Mouse (Mus musculus): Measurements from ENCODE around the gene Gng7. TPM values are rescaled to one million over a fixed set of nuclear protein-coding genes. Genes with fewer than 3 reads are reported as not detected.
"Not testable (repeated sequence)": the region's sequence is repeated elsewhere in the genome, so short reads cannot be mapped to it uniquely, and the experiment has no call there.

Gng7 gene
- polyA plus RNA-seq, 1 experiment from 2014 or later: 5.6 TPM

DNA sequence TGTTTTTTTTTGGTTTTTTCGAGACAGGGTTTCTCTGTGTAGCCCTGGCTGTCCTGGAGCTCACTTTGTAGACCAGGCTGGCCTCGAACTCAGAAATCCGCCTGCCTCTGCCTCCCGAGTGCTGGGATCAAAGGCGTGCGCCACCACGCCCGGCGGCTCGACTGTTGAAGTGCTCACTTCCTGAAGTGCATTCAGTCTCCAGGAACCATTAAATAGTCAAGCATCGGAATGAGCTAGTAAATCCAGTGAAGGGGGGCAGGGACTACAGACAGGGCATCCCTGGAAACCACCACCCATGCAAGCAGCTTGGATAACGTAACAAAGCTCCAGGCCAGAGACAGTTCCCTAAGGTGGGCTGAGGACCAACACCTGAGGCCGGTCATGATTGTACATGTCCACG is 30.5 kb upstream of the Gng7 start:
- not testable (repeated sequence) for H3K9me3 ChIP-seq (replicated peaks); H3K4me3 ChIP-seq (replicated peaks); ATAC-seq (replicated peaks; ENCODE audit: low FRiP score); H3K27ac ChIP-seq; H3K27me3 ChIP-seq; H3K4me1 ChIP-seq; H3K4me2 ChIP-seq; H3K9ac ChIP-seq
- peaks cover 79% of the 10 kb centered on the region for H3K36me3 ChIP-seq
- 91% methylated on average over 14 of the region's 14 CpGs for WGBS

DNA sequence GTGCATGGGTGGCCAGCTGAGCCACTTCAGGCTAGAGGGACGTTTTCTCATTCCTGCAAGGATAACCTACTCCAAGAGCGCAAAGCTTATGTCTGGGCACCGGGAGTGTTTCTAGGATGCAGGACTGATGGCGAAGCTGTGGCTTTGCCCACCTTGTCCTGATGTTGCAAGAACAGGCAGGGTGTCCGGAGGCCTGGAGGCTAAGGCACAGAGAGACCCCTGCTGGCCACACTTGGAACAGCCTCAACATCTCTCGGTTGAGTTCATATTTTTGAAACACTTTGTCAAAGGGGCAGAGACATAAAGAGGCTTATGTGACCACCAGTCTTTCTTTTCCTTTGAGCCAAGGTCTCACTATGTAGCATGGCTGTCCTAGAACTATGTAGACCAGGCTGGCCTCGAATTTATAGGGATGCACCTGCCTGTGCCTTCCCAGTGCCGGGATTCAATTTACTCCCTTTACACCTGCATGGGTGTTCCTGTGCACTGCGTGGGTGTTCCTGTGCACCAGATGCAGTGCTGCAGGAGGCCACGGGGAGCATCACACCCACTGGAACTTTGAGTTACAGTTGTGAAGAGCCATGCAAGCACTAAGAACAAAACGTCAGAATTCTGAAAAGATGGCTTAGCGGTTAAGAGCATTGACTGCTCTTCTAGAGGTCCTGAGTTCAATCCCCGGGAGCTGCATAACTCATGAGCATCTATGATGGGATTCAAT is 26.9 kb upstream of the Gng7 start:
- Histone ChIP-seq H3K9ac (no peak overlapping the region), H3K27me3 (no peaks in the 10 kb centered on the region), H3K9me3 (replicated peaks) (no peaks in the 10 kb centered on the region), H3K4me1 (peaks cover 6% of the 10 kb centered on the region; the same call in 1 of the 2 replicates), H3K36me3 (peaks cover 43% of the 10 kb centered on the region), H3K4me2 (no peak overlapping the region), H3K27ac (no peak overlapping the region), H3K4me3 (replicated peaks) (no peak overlapping the region)
- 33% methylated on average over 13 of the region's 13 CpGs for WGBS
- no peak for ATAC-seq (replicated peaks; ENCODE audit: low FRiP score)

DNA sequence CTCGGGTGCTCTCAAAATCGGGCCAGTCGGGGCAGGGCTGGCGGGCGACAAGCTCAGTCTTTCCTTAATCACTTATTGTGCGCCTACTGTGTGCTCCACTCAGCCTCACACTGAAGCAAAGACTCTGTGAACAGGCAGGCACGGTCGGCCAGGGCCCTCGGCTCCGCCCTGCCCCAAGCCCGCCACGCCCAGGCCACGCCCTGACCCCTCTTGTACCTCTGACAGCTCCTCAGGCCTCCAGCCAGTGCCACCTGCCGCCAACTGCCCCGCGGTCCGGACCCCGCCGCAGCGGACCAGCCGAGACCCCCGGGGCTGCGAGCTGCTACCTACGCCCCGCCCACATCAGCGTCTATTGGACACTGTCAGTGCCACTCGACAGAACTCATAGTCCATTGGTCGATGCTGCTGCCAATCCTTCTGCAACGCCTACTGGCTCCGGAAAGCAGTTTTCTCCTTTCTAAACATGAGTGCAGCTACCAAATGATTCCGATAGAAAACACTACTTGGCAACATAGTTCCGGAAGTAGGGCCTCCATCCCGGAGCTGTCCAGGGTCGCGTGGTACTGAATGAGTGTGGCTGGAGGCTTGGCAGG is 22.3 kb upstream of the Gng7 start, which contains the start of gene Slc39a3:
Gene Slc39a3 (minus strand): TSS at position 439 of the 593 bp plus-strand sequence.
- H3K9me3 ChIP-seq (replicated peaks): no peaks in the 10 kb centered on the region
- peak within 1 kb of the TSS; percentile 72 for H3K4me2 ChIP-seq
- peaks cover 6% of the 10 kb centered on the region; the same call in 1 of the 2 replicates for H3K4me1 ChIP-seq
- no peaks in the 10 kb centered on the region for H3K27me3 ChIP-seq
- peak; percentile 99 for ATAC-seq (replicated peaks; ENCODE audit: low FRiP score)
- peak within 1 kb of the TSS; percentile 83 for H3K4me3 ChIP-seq (replicated peaks)
- peak within 1 kb of the TSS; percentile 66; the same call in 1 of the 2 replicates for H3K27ac ChIP-seq
- H3K9ac ChIP-seq: peak within 1 kb of the TSS; percentile 69
- peaks cover 12% of the 10 kb centered on the region; the same call in 1 of the 2 replicates for H3K36me3 ChIP-seq
- WGBS: 1% methylated on average over 35 of the region's 35 CpGs

DNA sequence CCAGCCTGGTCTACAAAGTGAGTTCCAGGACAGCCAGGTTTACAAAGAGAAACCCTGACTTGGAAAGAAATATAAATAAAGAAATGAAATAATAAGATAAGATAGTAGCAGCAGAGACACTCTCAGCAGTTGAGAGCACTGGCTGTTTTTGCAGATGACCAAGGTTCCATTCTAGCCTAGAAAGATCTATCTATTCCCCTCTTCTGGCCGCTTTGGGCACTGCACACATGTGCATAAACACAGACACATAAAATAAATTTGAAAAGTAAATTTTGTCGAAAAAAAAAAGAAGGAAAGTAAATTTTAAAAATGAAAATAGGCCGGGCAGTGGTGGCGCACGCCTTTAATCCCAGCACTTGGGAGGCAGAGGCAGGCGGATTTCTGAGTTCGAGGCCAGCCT is 21.5 kb upstream of the Gng7 start:
- Histone ChIP-seq H3K4me3 (replicated peaks) (no peak overlapping the region), H3K9me3 (replicated peaks) (no peaks in the 10 kb centered on the region), H3K27me3 (no peaks in the 10 kb centered on the region), H3K9ac (no peak overlapping the region), H3K4me2 (peak overlapping the region; percentile 72; the same call in 1 of the 2 replicates), H3K36me3 (peaks cover 16% of the 10 kb centered on the region), H3K27ac (no peak overlapping the region), H3K4me1 (peaks cover 5% of the 10 kb centered on the region; the same call in 1 of the 2 replicates)
- no peak for ATAC-seq (replicated peaks; ENCODE audit: low FRiP score)
- 79% methylated on average over 7 of the region's 7 CpGs for WGBS

DNA sequence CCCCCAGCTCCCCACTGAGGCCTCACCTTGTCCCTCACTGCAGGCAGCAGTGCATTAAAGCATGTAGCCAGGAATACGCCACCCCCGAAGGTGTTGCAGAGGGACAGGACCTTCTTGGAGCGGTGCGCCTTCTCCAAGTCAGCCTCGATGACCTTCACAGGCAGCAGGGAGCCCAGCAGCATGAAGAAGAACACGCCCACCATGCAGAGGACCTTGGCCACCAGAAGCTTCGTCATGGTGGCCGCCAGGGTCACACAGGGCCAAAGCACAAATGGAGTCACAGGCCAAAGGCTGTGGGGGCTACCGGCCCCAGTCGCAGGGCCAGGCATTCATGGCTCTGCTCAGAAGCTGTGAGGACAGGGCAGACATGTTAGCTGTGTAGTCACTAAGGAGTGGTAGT is 18.8 kb upstream of the Gng7 start:
- H3K27ac ChIP-seq: no peak overlapping the region
- H3K9me3 ChIP-seq (replicated peaks): no peaks in the 10 kb centered on the region
- H3K4me3 ChIP-seq (replicated peaks): no peak overlapping the region
- 73% methylated on average over 10 of the region's 10 CpGs for WGBS
- ATAC-seq (replicated peaks; ENCODE audit: low FRiP score): no peak
- peaks cover 3% of the 10 kb centered on the region; the same call in 1 of the 2 replicates for H3K4me1 ChIP-seq
- H3K27me3 ChIP-seq: no peaks in the 10 kb centered on the region
- H3K36me3 ChIP-seq: peaks cover 25% of the 10 kb centered on the region
- H3K4me2 ChIP-seq: no peak overlapping the region
- no peak overlapping the region for H3K9ac ChIP-seq

DNA sequence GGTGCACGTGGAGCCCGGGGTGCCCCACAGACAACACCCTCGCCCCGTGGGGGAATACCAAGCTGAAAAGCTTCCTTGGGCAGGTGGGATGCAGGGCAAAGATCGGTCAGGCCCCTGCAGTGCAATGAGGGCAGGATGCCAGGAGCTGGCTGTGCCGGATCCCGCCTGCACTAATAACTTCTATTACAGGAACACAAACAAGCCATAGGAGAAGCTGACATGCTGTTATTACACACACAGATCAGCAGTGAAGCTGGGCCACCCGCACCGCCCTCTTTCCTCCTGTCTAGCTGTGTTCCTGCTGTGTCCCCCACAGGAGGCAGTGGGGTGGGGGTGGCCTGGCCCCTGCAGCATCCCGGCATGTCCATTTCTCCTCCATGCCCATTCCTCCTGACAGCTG is 14.3 kb upstream of the Gng7 start:
- WGBS: 77% methylated on average over 10 of the region's 10 CpGs
- Histone ChIP-seq H3K4me3 (replicated peaks) (no peak overlapping the region), H3K36me3 (peaks cover 25% of the 10 kb centered on the region), H3K9ac (no peak overlapping the region), H3K27ac (no peak overlapping the region), H3K27me3 (peaks cover 22% of the 10 kb centered on the region), H3K4me2 (no peak overlapping the region), H3K4me1 (peaks cover 7% of the 10 kb centered on the region), H3K9me3 (replicated peaks) (no peaks in the 10 kb centered on the region)
- ATAC-seq (replicated peaks; ENCODE audit: low FRiP score): no peak

DNA sequence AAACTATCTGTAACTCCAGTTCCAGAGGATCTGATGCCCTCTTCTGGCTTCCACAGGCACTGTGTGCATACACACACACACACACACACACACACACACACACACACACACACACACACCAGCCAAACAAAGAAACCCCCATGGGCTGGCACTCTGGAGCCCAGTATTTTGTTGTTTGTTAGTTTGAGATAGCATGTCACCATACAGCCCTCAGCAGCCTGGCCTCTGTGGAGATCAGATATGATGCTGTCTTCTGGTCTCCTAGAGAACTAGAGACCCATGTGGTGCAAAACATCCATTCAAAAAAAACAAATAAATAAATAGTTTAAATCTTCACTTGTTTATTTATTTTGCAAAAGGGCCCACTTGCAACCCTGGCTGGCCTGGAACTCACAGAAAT is 13.5 kb upstream of the Gng7 start:
- Histone ChIP-seq H3K9ac (no peak overlapping the region), H3K9me3 (replicated peaks) (no peaks in the 10 kb centered on the region), H3K4me1 (peaks cover 7% of the 10 kb centered on the region), H3K36me3 (peaks cover 24% of the 10 kb centered on the region), H3K27me3 (peaks cover 30% of the 10 kb centered on the region), H3K27ac (no peak overlapping the region), H3K4me3 (replicated peaks) (no peak overlapping the region), H3K4me2 (no peak overlapping the region)
- ATAC-seq (replicated peaks; ENCODE audit: low FRiP score): no peak

DNA sequence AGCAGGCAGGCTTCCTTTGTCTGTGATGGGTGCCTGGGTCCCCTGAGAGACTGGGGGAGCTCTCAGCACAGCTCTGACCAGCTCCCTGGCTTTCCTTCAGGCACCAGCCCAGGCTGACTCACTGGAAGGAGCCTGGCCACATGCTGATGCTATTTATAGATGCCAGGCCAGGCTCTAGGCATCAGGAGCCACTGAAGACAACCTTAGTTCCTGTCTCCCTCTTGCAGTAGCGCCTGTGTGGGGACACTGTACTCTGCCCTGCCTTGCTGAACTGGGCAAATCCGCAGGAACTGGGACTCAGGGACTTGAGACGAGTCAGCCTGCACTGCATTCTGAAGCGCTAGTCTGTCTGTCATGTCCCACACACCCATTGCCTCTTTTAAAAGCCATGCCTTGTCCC is 12.6 kb upstream of the Gng7 start:
- Histone ChIP-seq H3K27me3 (peaks cover 37% of the 10 kb centered on the region), H3K27ac (no peak overlapping the region), H3K9me3 (replicated peaks) (no peaks in the 10 kb centered on the region), H3K4me1 (peaks cover 7% of the 10 kb centered on the region), H3K9ac (no peak overlapping the region), H3K4me2 (no peak overlapping the region), H3K4me3 (replicated peaks) (no peak overlapping the region), H3K36me3 (peaks cover 15% of the 10 kb centered on the region)
- no peak for ATAC-seq (replicated peaks; ENCODE audit: low FRiP score)
- 61% methylated on average over 4 of the region's 4 CpGs for WGBS

DNA sequence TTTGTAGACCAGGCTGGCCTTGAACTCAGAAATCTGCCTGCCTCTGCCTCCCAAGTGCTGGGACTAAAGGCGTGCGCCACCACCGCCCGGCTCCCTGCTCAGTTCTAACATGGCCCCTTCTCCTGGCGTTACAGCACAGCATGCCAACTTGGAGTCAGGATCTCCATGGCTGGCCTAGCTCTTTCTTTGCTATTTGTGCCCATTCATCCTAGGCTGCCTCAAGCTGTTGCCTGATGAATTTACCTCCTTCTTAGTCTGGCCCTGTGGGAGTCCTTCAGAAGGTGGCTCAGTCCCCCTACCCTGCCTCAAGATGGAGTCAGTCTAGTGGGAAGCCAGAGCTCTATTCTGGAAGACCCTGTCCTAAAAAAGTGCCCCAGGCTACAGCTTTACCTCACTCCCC is 12.1 kb upstream of the Gng7 start:
- 91% methylated on average over 5 of the region's 5 CpGs for WGBS
- peaks cover 8% of the 10 kb centered on the region for H3K4me1 ChIP-seq
- peaks cover 42% of the 10 kb centered on the region for H3K27me3 ChIP-seq
- no peak overlapping the region for H3K27ac ChIP-seq
- no peaks in the 10 kb centered on the region for H3K9me3 ChIP-seq (replicated peaks)
- no peak for ATAC-seq (replicated peaks; ENCODE audit: low FRiP score)
- no peak overlapping the region for H3K9ac ChIP-seq
- no peak overlapping the region for H3K4me3 ChIP-seq (replicated peaks)
- H3K4me2 ChIP-seq: no peak overlapping the region
- H3K36me3 ChIP-seq: peaks cover 13% of the 10 kb centered on the region

DNA sequence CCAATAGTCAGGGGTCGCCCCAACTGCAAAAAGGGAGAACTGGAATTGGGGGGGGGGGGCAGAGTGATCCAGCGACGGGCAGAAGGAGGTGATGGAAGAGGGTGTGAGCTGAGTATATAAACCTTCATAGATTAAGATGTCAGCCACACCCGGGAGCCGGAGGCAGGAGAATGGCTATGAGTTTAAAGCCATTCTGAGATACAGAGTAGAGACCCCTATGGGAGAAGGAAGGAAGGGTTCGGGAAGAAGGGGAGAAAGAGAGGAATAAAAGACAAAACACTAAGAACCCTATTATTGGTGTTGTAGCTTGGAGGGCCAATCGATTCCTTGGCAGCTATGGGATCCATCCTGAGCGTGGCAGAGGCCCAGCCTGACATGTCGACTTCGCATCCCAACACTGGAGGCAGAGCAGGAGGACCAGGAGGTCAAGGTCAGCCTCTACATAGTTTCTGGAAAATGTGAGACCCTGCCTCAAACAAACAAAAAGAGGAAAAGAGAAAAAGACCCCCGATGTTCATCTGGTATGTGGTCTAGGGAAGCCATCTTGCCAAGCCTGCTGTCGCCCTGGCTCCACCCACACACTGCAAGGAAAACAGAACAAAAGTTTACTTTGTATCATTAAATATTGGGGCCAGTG is 11.0 kb upstream of the Gng7 start, which contains the start of gene Diras1:
Gene Diras1 (minus strand): TSS at position 24 of the 637 bp plus-strand sequence.
- Histone ChIP-seq H3K27ac (no peak within 1 kb of the TSS), H3K9me3 (replicated peaks) (no peaks in the 10 kb centered on the region), H3K9ac (no peak within 1 kb of the TSS), H3K4me2 (peak within 1 kb of the TSS; percentile 64), H3K36me3 (peaks cover 4% of the 10 kb centered on the region; the same call in 1 of the 2 replicates), H3K27me3 (peaks cover 52% of the 10 kb centered on the region), H3K4me1 (peaks cover 10% of the 10 kb centered on the region), H3K4me3 (replicated peaks) (peak within 1 kb of the TSS; percentile 36)
- no peak for ATAC-seq (replicated peaks; ENCODE audit: low FRiP score)
- WGBS: 43% methylated on average over 12 of the region's 12 CpGs

DNA sequence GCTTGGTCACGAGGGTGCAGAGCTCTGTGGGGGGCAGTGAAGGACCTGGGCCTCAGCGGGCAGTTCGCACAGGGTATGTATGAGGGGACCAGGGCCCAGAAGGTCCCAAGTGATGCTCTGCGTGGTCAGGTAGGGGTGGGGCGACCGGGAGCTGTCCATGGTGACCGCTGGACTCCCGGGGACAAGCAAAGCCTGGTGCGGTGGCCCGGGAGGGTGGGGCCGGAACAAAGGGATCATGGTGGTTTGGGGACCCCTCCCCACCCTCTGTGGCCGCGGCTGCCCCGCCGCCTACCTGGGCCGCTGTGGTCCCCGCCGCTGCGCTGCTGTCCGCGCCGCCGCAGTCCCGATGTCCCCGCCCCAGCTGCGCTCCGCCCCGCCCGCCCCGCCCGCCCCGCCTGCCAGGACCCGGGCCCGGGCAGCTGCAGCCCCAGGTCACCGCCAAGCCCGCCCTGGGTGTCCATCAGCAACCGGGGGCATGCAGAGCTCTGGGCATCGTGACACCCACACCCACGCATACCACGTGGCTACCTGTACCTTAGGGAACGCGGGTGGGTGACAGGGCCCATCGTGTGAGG is 10.4 kb upstream of the Gng7 start:
- H3K9ac ChIP-seq: no peak overlapping the region
- H3K4me2 ChIP-seq: peak overlapping the region; percentile 64
- no peak overlapping the region for H3K27ac ChIP-seq
- peak overlapping the region; percentile 36 for H3K4me3 ChIP-seq (replicated peaks)
- peaks cover 10% of the 10 kb centered on the region for H3K4me1 ChIP-seq
- ATAC-seq (replicated peaks; ENCODE audit: low FRiP score): 0 out of 2 replicates have a peak, but pooled peaks have one; percentile 20
- no peaks in the 10 kb centered on the region for H3K36me3 ChIP-seq
- 5% methylated on average over 28 of the region's 43 CpGs for WGBS
- H3K9me3 ChIP-seq (replicated peaks): no peaks in the 10 kb centered on the region
- peaks cover 52% of the 10 kb centered on the region for H3K27me3 ChIP-seq

Measured in kidney, embryonic 15.5 days (tissue).